Mouse (Mus musculus) retina, embryonic 14.5 days (tissue): Measurements from ENCODE around the gene Grik3.

Experiments
- DNase-seq: peaks from one replicate; pipeline ENCODE4 v3.0.0-alpha.2; 2015; ENCODE audit warnings: low spot score

Grik3 gene

DNA sequence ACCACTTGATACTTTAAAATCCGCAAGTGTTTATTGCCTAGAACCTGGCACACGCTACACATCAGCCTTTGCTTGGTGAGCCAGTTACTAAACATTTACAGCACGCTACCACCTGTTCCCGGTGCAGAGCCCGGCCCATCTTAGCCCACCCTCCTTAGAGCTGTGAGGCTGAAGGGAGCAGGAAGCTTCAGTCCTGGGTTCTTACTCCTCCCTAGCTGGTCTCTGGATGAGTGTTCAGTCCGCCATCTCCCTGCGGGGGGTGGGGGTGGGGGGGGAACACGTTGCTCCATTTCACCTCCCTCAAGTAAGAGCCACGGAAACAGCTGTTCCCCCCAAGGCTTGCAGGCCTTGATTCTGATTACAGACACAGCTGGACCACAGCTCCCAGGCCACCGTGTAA is 236.5 kb downstream of the Grik3 start:
- DNase-seq, result no peak

DNA sequence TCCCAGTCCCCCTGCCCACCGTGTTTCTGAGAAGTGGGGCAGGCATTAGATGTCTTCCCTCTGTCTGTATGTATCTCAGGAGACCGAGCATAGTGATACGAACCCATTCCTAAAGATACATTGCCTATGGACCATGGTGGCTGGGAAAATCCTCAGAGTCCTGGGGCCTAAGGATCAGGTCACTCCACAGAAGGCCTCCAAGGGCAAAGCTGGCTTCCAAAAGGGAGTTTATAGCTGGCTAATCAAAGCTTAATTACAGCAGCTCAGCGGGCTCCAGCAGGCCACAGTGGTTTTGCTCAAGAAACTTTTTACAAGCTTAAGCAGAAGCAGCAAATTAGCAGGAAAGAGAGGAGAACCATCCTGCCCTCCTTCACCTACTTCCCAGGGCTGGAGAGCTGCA is 237.1 kb downstream of the Grik3 start:
- DNase-seq, result peak; percentile 27

DNA sequence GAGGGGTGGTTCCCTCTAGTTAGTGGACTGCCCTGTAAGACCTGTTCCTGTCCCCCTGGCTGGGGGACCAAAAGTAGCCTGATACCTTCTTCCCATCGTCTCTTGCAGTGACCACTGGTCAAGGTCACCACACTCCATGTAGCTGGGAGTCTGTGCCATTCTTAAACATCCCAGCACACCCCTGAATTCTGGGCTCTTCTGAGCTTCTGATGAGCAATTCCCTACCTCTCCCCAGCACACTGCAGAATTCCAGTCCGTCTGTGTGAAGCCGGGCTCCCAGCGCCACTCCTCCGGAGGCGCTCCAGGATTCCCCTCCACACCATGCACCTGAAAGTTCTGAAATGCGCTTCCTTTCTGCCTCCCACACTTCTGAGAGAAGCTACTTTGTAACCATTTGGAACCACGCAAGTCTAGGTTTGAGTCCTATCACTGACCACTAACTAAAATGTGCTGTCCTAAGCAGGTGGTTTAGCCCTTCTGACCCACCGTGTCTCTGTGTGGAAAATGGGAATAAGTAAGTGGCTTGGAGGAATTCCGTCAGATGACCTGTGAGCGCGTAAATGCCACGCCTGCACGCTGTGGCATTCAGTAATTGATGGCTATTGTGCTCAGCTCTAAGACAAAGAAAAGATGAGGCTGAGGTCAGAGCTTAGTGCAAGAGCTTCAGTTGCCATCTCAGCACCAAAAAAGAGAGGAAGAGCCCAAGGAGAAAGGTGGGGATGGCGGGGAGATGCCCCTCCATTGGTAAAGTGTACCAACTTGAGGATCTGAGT is 237.8 kb downstream of the Grik3 start:
- no peak for DNase-seq

DNA sequence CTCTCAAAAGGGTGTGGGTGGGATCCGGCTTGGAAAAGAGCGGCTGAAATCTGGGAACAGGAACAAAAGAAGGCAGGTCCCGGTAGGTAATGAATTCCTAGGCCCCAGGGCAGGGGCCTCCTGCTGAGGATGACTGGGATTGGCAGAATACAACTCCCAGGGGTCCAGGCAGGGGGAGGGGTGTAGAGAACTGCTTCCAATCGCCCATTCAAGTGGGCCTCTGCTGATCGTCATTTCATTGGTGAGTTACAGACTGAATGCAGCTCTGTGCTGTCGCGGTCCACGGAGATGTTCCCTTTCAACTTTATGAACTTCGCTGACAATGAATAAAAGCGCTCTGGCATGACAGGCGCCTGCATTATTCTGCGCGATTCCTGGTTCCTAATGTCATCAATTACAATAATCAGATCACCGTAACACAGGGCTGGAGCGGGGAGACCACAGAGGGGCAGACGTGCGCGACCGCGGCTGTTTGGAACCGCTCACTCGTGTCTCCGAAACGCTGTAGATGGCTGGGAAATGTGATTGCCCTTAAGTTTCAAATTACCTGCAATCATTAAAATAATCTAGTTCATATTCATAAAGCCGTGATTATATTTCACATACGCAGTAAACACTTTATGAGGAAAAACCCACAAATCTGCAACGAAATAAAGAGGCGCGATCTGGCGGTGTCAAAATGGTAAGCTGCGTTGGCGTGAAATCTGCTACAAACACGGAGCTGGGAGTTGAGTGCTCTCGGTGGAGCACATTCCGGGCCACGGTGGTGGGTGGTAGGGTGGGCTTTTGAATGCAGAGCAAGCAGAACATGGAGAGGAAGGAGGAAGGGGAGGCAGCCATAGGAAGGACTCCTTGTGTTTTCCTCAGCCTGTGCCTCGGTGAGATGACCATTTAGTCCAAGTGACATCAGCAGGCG is 239.1 kb downstream of the Grik3 start:
- DNase-seq, result peak; percentile 68

DNA sequence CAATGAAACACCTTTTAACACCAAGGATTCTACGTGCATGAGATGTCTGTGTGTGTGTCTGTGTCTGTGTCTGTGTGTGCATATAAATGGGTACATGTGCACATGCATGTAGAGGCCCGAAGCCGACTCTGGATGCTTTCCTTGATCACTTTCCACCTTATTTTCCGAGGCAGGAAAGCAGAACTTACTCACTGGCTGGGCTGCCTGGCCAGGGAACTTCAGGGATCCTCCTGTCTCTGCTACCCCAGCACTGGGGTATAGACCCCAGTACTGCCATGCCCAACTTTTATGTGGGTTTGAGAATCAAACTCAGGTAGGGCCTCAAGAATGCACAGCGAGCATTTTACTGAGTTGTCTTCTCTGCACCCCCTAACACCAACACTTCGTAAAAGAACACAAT is 240.3 kb downstream of the Grik3 start:
- no peak for DNase-seq

DNA sequence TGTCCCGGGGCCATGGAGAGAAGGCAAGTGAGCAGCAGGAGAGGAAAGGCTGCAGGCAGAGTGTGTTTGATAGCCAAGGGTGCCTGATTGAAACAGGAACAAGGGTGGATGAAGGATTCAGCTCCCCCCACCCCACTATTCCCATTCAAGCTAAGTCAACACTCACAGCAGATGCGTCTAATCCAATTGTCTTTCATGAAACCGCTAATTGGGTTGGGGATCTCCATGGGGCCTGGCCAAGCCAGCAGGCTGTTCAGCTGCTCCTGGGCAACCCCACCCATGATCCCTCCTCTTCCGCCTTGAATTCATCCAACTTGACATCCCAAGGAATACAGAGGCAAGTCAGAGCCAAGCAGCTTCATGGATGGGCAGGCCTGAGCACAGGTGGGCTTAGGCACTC is 246.3 kb downstream of the Grik3 start:
- DNase-seq, result peak; percentile 44

DNA sequence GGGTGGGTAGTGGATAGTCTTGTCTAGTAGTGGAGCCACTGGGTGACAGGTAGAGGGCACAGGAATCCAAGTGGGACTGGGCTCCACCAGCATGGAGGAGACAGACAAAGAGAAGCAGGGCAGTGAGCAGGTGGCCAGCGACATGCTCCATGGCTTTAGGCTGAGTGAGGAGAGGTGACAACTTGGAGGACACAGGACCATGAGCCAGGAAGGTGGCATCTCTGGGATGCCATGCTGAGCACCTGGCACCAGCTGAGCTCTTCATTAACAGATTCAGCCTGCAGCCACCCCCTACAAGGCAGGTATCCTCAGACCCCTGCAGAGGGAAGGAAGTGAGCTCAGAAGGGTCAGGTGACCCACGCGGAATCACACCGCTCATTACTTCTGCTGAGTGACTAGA is 248.3 kb downstream of the Grik3 start:
- no peak for DNase-seq

DNA sequence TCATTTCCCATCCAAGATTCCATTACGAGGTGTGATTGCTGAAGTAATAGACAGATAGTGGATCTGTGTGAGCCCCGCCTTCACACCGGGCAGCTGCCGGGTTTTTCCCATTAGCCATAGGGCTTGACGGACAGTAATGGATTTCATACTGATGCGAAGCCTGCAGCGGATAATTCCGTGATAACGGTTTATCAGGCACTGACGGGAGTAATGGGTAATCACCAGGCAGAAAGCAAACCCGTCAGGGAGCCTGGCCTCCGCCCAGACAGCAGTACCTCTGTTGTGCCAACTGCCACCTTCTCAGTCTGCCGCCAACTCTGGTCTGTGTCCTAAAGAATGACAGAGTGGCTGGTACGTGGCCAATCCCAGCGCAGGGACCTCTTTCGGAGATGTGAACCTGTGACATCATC is 251.7 kb downstream of the Grik3 start:
- DNase-seq, result no peak

DNA sequence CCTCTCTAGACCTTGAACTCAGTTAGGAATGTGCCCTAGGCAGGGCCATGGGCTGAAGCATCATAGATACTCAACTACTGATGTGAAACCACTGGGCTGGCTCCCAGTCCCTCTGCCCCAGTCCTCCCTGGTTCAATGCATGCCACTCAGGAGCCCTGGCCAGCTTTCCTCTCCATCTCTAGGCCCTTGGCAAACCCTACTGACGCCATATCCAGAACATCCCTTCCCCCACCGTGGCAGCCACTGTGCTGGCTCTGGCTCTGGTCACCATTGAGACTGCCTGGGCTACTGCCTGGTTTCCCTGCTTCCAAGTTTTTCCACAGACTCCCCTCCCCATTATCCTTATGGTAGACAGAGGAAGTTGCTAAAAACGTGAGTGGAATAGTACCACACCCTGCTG is 255.4 kb downstream of the Grik3 start:
- DNase-seq, result no peak

DNA sequence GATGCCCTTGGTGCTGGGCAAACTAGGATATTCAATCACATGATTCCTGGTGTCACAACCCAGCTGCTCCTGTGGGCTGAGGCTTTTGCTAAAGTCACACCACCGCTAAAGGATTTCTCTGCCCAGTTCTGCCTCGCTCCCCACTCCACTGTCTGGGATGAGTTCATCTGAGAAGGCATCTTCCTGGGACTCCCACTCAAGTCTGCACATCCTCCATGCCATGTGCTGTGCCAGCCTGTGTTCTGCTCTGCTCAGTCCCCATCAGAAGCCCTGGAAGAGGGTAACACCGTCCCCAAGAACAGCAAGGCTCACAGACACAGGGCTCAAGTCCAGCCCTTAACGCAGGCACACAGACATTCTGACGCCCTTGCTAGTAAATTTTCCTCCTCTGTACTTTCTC is 265.9 kb downstream of the Grik3 start:
- DNase-seq, result no peak

DNA sequence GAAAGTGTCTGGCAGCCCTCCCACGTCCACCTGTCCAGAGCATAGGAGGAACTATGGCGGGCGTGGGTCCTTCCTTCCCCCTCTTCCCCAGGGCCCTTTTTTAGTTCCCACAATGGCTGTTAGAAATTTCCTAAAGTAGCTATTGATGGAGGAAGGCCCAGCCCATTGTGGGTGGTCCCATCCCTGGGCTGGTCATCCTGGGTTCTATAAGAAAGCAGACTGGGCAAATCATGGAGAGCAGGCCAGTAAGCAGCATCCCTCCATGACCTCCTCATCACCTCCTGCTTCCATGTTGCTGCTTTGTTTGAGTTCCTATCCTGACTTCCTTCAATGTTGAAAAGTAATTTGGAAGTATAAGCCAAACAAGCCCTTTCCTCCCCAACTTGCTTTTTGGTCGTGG is 269.8 kb downstream of the Grik3 start:
- DNase-seq, result no peak

DNA sequence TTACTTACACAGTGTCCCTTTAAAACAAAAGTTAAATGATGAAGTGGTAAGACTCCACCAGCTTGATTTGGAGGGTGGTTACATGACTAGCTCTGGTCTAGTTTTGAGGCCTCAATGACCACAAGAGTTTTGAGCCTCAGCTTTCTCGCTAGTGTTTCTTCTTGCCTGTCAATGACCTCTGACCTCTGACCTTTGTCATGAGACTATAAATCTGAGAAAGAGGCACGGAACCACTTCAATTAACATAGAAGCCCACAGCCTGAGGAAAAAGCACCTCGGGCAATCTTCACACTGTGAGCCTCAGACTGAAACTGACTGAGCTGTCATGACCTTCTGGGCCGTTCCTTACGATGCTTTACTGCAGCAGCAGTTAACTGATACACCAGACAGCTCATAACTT is 272.6 kb downstream of the Grik3 start:
- DNase-seq, result no peak
